Mouse (Mus musculus) cortical plate, adult 2 months (tissue): Measurements from ENCODE around the gene Sctr.

Experiments used
- CTCF ChIP-seq: fragments of 200-500 bp; IDR thresholded peaks from 2 replicates; pipeline ENCODE4 v1.5.1; 2011; ENCODE audit warnings: mild to moderate bottlenecking, control low read depth, low read length; ENCODE audit not compliant: insufficient read depth; ENCODE audit errors: extremely low read depth
- POLR2A ChIP-seq: fragments of 200-500 bp; IDR thresholded peaks from 2 replicates; pipeline ENCODE4 v1.6.1; 2011; ENCODE audit warnings: mild to moderate bottlenecking, low read length, control low read depth; ENCODE audit not compliant: insufficient read depth; ENCODE audit errors: extremely low read depth

DNA sequence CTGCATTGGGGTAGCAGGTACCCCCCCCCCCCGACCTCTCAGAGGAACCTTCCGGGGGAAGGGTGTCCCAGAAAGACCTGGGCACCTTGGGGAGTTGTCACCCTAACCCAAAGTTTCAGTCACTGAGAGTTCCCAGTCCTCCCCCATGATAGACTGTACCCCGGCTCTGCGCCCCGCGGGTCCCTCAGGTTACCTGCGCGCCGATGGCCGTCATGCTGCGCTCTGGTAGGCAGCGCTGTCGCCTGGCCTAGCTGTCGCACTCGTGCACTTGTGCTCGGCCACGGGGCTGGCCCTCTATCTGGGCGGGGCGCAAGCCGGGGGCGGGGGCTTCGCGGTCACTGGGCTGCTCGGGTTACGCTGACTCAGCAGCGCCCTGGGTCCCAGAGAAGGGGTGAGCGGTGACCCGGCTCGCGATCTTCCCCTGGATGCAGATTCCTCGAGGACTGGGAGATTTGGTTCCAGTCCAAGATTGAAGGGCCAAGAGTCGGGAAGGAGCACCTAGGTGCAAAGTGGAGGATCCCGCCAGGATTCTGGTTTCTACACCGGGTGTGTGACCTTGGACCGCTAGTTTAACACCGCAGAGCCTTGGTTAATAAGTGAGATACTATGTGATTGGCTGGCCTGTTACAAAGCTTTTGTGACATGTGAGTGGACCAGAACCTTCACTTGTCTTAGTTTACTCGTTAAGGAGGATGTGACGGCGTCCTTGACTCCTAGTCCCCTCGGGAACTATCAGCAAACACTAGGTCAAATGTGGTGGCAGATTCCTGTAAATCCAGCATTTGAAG lies 67.0 kb downstream of the Sctr start, which contains the start of gene Tmem37:
- no peak for TF ChIP-seq CTCF
- no peak for TF ChIP-seq POLR2A
